Mouse (Mus musculus): ENCODE measurements at regions not wholly inside any gene's neighbourhood (a gene's known extent, or its start where the extent isn't known, plus 50 kb on each side); places are given as distances from the start of the nearest gene placed in this dataset.

DNA sequence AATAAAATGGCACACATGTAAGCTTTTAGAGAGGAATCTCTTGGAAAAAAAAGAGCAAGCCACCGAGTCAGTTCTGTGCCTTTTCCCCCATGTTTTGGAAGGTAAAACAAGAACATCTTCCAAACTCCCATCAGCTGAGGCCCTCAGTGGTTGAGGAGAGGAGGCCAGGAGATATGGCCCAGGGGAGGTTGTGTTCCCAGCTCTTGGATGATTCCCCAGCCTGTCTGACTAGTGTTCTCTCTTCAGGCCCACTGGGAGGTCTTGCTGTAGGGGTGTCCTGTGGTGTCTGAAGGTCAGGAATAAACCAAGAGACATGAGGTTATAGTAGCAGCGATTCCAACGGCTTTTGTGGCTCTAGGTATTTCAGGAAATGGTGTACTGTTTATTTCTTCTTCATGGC lies 643.2 kb downstream of the Rnf144a start:
- DNase-seq, result no peak

DNA sequence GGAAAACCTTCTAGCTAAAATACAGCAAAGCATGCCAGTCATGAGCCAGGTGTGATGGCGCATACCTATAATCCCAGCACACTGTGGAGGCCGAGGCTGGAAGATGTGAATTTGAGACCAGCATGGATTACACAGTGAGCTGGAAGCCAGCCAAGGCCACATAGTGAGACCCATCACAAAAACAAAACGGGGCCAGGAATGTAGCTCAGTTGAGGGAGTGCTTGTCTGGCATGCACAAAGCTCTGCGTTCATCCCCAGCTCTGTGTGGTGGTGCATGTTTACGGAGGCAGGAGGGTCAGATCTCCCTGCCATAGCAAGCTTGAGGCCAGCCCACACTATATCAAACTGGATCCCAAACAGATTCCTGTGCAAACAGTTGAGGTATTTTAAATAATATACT lies 646.4 kb downstream of the Rnf144a start:
- peak; percentile 53 for DNase-seq

DNA sequence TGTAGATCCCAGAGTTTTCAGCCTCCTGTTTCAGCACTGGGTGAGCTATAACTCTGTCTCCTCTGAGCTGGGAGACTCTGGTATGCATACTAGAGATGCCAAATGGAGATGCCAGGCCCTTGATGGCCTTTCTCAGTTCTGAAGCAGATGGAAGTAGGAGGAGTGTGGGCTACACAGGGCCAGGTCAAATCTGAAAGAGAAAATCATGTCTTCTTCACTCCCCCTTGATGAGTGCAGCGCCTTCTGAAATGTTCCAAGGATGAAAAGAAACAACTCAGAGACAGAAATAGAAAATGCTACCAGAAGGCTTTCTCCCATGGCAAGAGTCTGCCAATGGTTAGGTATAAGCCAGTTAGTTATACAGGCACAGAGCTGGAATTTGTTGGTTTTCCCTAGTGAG lies 652.0 kb downstream of the Rnf144a start:
- no peak for DNase-seq

DNA sequence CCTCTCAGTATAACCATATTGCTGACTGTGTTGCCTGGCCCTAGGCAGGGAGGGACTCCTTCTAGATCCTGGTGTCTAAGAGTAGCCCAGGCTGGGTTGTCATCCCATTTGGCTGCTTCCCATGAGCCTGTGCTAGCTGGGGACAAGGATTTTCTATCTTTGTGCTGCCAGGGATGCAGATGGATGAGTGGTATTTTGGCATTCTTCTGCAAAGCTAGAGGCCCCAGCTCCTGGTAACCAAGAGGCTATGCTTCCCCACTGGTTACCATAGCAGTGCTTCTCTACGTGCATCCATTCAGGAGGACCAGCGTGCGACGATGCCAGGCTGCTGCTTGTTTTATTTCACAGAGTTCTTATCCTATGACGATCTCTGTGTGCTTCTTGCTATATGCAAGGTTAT lies 658.0 kb downstream of the Rnf144a start:
- DNase-seq, result no peak

DNA sequence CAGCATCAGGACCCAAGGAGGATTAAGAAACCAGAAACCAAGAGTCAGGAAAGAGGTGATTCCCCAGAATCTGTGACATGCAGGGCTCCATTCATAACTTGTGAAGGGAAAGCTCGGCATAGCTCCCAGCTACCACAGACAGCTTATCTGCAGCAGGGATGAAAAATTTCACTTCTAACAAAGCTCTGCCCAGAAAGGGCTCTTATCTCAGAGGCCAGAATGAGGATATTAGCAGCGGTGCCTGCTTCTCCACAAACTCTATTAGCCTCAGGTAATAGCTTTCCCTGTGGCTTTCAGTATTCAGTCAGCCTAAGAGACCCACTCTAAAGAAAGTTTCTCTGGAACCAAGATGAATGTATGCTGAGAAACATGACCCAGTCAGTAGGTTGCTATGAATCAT lies 636.9 kb upstream of the Id2 start:
- no peak for DNase-seq

DNA sequence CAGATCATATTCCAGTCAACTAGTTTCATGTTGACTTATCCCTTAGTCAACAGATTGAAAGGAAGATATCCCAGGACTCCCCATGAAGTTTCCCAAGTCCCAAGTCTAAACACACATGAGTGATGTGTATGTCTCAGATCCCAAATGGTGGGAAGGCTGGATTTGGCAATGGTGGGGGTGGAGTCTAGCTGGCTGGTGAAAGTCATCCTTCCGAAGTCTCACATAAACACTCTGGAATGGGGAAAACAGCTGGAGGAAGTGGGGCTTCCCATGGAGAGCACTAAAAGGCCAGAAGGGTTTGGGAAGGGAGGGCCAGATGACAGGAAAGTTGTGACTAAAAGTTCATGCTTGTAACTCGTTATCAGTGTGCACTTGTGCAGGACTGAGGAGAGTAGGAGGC lies 628.8 kb upstream of the Id2 start:
- DNase-seq, result no peak

DNA sequence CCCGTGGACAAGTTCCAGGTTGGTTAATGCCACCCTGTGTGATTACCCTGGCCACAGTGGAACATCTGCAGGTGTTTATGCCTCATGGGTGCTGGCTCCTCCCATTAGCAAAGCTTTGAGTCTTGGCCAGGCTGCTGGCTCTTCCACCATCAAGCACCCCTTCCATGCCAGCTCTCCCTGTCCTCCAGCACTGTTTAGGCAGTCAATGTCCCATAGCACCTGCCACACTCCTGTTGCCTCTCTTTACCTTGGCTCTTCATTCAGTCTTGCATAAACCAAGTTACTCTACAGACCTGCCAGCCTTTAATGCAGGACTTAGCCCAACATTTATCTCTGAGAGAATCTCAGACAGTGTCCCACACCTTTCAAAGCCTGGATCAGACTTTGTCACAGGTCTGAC lies 614.2 kb upstream of the Id2 start:
- DNase-seq, result no peak

DNA sequence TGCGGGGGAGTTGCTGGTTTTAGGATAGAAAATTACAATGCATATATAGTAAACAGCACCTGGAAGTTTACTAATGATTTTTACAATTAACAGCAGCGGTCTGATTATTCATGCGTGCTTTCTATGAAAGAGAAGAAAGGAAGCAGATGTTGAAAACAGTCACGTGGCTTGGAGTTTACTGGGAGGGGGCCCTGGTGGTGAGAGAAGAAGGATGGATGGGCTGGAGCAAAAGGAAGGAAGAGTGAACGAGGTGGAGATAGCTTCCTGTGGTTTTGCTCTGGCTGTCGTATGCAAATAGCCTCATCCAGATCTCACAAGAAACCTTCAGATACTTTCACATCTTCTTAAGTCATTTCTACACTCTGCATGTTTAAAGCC lies 606.1 kb upstream of the Id2 start:
- no peak for DNase-seq

DNA sequence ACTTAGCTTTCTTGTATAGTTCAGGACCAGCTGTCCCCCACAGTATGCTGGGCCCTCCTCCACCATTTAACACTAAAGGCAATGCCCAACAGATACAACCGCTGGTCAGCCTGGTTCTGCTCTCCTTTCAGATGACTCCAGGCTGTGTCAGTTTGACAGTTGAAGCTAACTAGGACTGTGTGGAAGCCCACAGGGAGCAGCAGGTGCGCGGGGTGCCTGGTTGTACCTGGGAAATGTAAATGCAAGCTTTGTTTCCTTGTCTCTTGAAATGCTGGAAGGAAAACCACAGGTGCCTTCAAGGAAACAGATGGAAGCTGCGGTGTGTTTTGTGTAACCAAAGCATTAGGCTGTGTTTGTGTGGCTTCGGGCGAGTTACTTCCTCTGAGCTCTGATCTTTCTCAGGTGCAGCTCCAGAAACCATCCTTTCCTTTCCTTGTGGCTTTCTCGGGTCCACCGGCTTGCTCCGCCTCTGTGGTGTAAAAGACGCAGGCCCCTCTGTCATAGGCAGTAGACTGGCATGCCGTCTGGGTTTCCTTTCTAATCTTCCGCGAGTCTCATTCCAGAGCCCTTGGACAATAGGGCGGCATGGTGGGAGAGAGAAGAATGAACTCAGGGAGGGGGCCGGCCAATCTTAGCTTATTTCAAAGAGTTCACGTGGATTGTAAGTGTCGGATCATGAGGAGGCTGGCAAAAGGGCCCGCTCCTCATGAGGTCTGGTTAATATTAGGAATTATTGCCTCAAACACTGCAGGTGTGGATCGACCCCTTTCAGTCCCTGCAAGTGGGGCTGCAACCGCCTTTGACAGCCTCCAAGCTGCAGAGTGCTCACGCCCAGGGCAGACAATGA lies 605.5 kb upstream of the Id2 start:
- DNase-seq, result no peak

DNA sequence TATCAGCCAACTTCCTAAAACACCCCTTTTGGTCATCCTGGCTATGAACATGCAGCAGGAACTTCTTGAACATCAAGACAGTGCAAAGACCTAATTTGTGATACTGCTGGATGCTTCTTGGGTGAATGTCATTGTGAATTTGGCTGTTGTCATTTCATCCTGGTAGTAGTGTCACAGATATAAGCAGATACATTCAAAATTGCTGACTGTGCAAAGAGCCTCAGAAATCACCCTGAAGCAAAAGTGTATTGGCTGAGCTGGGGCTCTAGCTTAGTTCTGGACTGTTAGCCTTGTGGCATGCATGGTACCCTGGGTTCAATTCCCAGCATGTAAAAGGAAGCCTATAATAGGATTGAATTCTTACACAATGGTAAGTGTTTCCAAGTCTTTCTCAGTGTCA lies 590.1 kb upstream of the Id2 start:
- no peak for DNase-seq

DNA sequence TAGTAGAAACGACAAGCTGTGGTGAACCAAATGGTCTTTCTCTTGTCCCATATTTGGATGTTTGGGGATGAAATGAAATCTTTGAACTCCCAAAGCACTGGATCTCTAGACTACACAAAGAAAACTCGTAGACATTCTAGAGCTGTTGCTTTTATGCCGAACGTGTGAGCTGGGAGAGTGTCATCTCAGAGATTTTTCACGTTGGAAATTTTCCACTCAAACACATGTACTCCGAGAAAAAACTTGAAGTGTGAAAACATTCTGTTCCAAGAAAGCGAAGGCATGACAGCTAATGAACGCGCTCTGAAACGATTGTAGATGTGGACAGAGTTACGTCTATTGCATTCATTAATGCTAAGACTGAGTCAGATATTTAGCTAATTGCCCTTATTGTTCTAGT lies 579.7 kb upstream of the Id2 start:
- no peak for DNase-seq

DNA sequence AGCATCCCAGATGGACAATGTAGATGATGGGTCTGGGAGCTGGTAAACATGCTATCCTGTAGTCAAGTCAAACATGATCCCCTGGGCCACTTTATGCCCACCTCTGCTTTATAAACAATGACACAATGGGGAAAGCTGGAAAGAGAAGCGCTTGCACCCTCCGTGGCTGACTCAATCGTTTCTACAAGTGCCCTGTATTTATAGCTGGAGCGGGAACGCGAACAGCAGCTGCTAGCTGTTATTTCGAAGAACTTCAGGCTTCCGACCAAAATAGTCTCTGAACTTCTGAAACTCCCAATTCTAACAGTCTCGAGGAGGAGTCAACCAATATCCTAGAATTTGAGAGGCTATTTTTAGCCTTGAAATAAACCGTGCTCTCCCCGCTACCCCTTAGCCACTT lies 571.4 kb upstream of the Id2 start:
- peak; percentile 9 for DNase-seq

DNA sequence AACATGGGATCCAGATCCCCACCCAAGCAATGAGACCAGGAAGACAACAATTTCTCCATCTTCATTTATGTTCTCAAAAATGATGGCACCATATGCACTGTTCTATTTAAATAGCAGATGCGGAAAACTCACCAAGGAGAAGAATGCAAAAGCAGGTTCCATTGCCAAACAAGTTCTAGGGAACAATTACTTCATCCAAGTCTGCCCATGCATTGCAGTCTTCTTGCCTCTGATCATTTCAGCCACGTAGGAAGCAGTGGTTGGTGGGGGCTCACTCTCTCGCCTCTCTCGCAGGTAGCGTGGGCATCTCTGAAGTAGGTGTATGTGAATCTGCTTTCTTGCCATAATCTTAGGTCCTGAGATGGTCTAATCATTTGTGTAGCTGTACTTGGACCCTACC lies 557.5 kb upstream of the Id2 start:
- no peak for DNase-seq

DNA sequence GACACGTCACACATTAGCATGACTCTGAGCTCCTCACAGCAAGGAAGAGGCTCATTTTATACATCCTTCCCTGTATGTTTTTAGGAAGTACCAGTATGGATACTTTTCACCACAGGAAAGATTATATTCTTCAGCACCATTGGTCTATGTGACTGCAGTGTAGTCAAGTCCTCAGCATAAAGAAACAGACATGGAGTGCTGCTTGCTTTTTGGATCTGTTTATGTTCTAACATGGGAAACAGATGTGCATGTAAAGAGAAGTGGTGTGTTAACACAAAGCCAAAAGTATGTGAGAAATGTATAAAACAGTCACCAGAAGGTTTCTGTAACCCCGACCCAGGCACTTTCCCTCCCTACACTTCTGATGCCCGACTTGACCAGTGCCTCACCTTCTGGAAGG lies 553.3 kb upstream of the Id2 start:
- DNase-seq, result no peak

DNA sequence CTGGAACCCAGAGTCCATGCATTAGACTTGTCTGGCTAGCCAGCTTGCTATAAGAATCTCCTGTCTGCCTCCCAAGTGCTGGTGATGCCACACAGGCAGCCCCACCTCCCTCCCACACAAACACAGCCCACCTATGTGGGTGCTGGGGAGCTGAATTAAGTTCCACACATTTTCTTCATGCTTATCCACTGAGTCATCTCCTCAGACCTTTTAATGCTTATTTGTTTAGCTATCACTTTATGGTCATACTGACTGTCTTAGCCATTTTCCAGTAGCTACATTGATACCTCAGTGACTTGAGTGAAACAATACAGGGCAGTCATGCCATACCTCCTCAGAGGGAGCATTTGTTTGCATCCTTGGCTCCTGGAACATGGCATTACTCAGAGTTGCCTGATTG lies 531.1 kb upstream of the Id2 start:
- DNase-seq, result no peak

DNA sequence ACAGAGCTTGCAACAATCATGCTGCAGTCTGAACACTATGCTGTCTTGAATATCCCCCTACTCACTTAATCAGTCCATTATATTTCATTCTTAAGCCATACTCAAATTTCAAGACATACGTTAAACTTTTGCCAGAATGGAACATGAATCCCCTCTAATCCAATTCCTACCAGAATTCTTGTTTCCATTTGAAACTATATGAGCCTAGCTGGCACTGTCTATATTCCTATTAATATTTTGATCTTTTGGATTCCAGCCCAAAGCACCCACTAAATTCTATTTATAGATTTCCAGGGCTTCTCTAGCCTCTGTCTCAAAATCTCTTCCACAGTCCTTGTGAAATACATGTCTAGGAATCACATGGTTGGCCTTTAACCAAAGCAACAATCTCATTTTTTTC lies 528.9 kb upstream of the Id2 start:
- no peak for DNase-seq

DNA sequence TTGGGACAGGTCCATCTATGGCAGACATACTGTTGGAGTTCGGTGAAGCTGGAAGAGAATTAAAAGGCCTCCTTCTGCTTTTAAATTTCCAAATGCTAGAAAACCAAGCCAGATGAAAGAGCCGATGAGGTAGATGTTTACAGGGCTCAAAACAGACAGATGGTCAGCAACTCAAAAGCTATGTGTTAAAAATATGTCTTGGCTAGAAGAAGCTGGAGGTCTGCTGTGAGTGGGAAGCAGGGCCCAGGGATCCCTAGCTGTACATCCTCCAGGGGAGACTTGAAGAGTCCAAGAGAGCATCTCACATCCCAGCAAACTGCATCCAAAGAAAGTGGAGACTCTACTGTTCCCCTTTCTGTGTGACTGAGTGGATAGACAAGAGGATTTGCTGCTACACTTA lies 526.5 kb upstream of the Id2 start:
- no peak for DNase-seq

DNA sequence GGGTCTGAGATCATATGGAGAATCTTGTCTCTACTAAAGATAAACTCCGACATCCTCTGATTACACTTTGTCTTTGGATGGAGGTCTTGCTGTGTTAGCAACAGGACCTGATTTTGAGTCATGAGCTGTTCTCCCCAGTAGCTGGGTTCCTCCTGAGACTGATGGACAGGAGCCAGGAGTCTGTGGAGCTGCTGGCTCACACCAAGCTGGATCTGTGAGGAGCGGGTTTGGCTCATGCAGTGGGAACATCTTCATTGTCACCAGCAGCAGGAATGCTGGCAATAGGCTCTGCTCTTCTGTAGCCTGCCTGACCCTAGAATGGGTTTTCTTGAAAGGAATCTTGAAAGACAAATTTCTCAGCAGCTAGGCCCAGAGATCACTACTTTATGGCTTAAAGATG lies 524.2 kb upstream of the Id2 start:
- DNase-seq, result no peak

DNA sequence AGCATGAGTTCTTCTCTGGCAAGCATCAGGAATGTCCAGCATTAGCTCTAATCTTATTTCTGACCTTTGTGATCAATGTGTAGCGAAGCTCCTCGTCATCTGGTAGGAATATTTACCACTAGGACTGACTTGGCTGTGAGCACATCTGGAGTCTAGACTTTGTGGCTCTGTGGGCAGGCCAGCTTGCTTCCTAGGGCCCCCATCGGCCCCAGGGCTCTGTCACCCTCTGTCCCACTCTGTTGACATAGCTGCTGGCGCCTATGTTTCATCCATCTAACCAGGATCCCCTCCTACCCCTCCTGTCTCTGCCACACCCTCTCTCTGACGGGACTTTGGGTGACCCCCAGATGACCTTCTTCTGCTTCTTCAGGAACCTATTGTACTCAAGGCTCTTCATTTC lies 520.6 kb upstream of the Id2 start:
- DNase-seq, result no peak

DNA sequence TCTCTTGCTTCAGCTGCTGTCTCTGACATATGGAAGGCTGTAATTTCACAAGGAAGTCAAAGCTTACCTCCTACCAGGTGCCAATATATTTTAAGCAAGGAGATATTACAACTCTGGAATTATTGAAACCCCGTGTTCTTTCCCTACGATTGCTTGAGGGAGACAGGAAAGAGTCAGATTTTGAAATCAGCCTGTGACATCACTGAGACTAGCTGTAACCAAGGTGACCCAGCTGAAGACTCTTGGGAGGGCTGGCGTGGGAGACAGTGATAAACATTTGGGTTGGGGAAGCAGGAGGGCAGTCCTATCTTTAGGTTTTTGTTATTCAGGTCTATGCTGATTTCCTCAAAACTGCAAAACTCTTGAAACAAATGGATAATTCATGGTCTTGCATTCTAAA lies 518.4 kb upstream of the Id2 start:
- DNase-seq, result no peak

DNA sequence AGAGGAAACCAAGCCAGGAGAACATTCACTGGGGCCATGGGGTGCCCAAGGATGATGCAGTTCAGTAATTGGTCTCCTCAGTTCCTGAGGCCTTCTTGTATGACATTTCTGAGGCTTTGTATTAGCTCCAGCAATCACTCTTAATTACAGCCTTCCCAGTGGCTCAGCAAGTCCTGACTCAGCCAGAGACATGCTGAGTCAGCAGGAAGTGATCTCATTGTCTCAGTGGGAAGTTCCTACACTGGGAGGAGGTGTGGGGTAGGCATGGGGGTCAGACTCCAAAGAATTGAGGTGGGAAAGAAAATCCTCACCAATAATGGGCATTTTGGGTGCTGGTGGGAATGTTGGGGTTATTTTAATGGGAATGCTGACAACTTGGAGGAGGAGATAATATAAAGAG lies 516.5 kb upstream of the Id2 start:
- no peak for DNase-seq

DNA sequence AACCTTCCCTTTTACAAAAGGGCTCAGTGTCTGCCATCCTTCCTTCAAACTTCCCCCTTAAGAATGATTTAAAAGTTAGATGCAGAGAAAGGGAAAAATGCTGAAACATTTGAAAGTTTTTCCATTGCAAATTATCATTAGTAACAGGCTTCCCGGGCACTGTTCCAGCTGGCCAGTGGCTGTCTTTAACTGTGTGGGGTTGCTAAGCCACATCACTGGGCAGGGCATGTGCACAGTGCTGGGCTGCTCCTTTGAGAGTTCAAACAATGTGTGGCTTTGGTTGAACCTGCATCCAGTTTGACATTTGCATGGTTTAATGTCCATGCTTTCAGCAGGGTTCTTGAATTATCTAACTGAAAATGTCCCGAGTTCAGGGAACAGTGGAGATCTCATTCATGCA lies 512.1 kb upstream of the Id2 start:
- DNase-seq, result peak; percentile 68

DNA sequence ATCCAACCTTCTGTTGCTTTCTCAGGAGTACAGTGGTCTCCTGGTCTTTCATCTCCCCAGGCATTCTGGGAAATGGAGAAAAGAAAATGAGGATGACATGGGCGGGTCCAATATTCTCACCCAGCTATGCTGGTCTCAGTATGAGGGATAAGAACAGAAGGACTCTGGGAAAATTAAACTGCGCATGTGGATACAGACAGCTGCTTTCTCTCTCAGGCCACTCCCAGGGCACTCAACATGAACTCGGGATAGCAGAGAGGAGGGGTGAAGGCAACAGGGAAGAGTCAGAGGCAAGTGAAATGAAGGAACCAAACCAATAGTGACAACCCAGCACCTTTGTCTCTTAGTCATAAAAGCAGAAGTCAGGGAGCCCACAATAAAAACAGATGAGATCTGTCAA lies 508.5 kb upstream of the Id2 start:
- DNase-seq, result peak; percentile 30

DNA sequence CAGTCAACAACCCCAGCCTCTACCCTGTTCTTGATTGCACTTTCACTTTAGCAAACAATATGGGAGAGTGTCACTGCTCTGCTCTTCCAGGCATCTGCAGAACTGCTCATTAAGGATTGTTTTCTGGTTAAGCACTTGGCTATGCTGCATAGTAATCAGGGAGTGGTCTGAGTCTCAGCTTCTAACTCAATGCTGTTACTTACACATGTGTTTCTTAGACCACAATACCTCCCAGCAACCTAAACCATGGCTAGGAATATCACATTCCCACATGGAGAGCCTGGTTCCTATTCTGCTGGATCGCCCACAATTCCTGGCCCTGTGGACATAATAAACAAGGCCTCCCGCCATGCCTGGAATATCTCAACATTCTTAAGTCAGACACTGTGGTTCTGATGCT lies 493.3 kb upstream of the Id2 start:
- no peak for DNase-seq

DNA sequence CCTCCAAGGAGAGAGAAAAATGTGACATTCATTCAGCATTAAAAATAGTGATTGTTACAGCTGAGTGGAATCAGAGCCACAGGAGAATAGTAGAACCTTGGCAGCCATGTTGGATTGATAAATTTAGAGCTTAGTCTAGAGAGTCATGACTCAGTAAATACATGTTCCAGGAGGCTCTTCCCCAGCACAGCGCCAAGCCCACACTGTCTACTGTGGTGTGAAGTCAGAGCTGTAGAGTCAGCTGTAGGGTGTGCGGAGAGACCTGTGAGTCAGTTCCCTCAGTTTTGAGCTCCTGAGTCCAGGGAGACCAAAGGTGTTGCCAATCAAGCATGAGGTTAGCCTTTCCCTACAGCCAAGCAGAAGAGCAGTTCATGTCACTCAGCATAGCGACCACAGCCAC lies 488.8 kb upstream of the Id2 start:
- DNase-seq, result no peak

DNA sequence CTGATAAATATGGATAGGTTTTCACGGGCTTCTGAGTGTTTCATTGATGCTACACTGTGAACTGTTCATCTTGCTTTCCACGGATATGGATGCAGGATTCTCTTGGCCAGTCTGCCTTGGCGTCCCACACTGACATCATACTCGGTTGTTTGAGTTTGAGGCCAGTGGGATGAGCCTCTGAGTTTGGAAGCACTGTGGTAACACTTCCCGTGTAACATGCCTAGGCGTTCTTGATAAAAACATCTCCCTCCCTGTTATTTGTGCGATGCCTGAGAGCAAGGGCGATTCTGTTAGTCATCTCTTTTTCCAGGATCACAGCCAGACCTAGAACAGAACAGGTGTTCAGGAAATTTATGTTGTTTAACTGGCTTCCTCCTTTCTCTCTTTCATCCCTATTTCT lies 482.5 kb upstream of the Id2 start:
- no peak for DNase-seq
